Mouse (Mus musculus): ENCODE results near the gene Pcgf2.
"Not testable (repeated sequence)": the region's sequence is repeated elsewhere in the genome, so short reads cannot be mapped to it uniquely, and the experiment has no call there.

The Pcgf2 gene

DNA sequence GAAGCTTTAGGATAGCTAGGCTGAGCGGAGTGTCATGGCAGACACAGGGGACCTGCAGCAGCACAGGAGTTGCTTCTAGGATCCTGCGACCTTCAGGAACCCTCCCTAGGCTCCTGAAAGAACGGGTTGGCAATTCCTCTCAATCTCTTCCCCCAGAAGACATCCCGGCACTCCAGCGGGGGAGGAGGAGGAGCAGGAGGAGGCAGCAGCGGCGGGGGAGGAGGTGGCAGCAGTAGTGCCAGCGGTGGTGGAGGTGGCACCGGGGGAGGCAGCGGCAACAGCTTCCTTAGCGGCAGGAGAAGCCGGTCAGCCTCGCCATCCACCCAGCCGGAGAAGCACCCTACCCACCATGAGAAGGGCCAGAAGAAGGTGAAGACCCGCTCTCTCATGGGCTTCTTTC is 31.0 kb downstream of the Pcgf2 start:
- DNase-seq (ENCODE audit: low read depth in 2 of 2, low spot score in 2 of 2), result no peak

- DNase-seq (ENCODE audit: low read depth in 2 of 2, low spot score in 2 of 2), result no peak
These were observed 32.1 kb downstream of the Pcgf2 start for GRCm38 (mm10) chr11:97668160-97668559.

DNA sequence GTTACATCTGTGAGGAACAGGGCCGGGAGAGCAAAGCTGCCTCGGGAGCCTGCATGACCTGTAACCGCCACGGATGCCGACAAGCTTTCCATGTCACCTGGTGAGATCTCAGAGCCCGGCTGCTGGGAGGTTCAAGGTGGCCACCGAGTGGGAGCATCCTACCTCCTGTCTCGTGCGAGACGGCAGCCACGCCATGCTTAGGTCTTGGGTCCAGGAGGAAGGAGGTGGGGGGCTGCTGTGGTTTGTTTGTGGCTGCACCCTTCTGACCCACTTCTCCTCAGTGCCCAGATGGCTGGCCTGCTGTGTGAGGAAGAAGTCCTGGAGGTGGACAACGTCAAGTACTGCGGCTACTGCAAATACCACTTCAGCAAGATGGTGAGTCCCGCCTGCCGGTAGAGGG is 33.5 kb downstream of the Pcgf2 start:
- no peak for DNase-seq (ENCODE audit: low read depth in 2 of 2, low spot score in 2 of 2)

GRCm38 (mm10) chr11:97666221-97666620 is 34.1 kb downstream of the Pcgf2 start:
- DNase-seq (ENCODE audit: low read depth in 2 of 2, low spot score in 2 of 2), result no peak

- DNase-seq (ENCODE audit: low read depth in 2 of 2, low spot score in 2 of 2), result no peak
These were observed 34.9 kb downstream of the Pcgf2 start for GRCm38 (mm10) chr11:97665431-97665830.

GRCm38 (mm10) chr11:97664771-97665240 is 35.5 kb downstream of the Pcgf2 start:
- DNase-seq (ENCODE audit: low read depth in 2 of 2, low spot score in 2 of 2), result no peak

- no peak for DNase-seq (ENCODE audit: low read depth in 2 of 2, low spot score in 2 of 2)
These were observed 36.0 kb downstream of the Pcgf2 start for GRCm38 (mm10) chr11:97664339-97664665.

DNA sequence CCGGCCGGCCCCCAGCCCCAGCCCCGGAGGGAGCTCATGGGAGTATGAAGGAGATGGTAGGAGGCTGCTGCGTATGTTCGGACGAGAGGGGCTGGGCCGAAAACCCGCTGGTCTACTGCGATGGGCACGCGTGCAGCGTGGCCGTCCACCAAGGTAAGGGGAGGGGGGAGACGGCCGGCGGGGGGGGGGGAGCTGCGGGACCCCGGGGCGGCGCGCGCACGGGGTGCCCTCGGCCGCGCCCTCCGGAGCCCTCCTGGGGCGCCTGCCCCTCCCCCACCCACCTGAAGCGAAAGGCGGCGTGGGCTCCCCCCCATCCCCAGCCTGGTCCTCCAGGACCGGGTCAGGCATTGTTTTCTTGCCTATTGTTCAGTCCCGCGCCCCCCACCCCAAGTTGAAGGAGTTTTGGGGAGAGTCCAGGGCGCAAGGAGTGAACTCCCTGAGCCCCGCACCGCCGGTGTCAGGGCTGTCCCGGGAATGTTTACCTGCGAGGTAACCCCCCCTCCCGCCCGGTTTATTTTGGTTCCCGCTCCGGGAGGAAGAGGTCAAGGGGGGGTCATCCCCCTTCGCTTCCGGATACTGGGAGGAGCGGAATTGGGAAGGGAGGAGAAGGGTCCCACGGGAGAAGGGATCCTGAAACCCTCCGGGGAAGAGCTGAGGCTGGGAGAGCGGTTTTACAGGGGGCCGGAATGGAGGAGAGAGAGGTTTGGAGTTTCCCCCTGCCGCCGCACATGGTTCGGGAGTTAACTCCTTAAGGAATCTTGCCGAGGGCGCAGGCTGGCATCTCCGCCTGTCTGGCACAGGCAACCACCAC is 36.6 kb downstream of the Pcgf2 start:
- DNase-seq (ENCODE audit: low read depth in 2 of 2, low spot score in 2 of 2), result no peak

- peak; percentile 54 to 62 for DNase-seq (ENCODE audit: low read depth in 2 of 2, low spot score in 2 of 2)
These were observed 37.3 kb downstream of the Pcgf2 start, which contains the start of gene Mllt6 for GRCm38 (mm10) chr11:97662893-97663527. TSS of gene Mllt6 (plus strand) at chr11:97663414.

DNA sequence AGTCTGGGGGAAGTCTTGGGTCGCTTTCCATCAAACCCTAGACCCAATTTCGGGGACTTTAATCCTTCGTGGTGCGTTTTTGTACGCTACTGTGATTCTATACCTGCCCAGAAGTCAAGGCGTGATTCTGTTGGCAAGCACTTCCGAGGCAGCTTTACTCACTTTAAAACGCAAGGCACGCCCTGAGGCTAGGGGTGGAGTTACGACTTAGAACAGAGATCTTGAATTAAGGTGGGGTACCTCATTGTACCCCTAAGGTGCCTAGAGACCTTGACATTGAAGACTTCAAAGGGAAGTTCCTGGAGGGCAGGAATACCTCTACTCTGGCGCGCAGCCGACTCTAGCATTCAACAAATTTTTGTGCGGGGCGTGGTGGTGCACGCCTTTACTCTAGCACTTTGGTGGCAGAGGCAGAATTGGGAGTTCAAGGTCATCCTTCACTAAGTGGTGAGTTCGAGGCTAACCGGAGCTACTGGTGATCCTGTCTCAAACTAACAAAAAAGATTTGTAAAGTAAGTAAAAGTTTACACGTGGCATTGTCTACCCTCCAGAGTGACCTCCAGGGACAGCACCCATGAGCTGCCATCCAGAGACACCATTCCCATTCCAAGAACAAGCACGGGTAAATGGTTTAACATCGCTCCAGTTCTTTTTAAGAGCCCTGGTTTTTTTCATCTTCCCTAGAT is 37.9 kb downstream of the Pcgf2 start:
- DNase-seq (ENCODE audit: low read depth in 2 of 2, low spot score in 2 of 2), result peak; percentile 54 to 64

DNA sequence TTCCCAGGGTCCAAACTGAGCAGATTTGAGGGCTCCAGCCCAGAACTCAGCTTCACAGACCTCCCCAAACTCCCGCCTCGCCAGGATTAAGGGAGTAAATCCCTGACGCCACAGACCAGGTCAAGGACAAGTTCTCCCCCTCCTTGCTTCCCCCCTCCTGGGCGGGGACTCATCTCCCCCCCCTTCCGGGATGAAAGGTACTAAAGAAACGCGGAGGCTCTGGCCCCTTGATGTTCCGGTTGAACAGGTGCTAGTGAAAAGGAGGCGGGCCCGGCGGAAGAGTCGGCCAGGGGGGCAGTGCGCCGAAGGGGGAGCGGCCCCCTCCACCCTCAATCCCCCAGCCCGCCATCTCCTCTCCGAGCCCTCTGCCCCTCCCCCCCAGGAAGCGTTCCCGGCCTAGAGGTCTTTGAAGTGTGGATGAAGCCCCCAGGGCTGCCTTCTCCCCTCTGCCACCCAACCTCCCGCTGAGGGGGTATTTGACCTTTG is 38.6 kb downstream of the Pcgf2 start:
- DNase-seq (ENCODE audit: low read depth in 2 of 2, low spot score in 2 of 2), result peak; percentile 38 to 44

- no peak for DNase-seq (ENCODE audit: low read depth in 2 of 2, low spot score in 2 of 2)
These were observed 39.3 kb downstream of the Pcgf2 start for GRCm38 (mm10) chr11:97660734-97661647.

- DNase-seq (ENCODE audit: low read depth in 2 of 2, low spot score in 2 of 2), result peak; percentile 57
These were observed 40.1 kb downstream of the Pcgf2 start for GRCm38 (mm10) chr11:97659990-97660714.

DNA sequence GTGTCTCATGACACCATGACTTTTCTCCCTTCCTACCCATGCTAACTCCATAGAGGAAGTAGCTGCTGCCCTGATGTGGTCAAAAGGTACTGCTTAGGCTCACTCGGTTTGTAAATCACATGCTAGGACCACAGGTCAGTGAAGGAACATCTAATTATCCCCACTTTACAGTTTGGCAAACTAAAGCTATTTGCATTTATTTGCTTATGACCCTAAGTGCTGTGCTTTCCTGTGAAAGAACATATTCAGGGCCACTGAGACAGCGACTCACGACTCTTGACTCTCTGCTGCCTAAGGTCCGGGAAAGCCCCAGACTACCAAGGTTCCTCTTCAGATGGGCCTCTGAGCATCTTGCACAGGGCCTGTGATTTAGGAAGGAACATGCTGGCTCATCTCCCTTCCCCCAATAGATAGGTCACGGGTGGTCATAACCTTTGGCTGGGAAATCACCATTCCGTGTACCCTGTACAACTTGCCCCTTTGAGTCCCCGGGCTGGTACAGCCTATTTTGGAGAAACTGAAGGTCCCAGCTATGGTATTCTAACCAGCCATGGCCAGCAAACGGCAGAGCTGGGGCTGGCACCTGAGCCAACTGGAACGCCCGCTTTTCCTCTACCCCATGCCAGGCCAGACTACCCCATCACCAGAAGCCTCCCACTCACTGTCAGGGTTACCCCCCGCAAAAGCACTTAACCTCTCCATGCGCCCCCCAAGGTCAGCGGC is 40.9 kb downstream of the Pcgf2 start:
- peak; percentile 33 to 41 for DNase-seq (ENCODE audit: low read depth in 2 of 2, low spot score in 2 of 2)

GRCm38 (mm10) chr11:97658751-97659266 is 41.5 kb downstream of the Pcgf2 start:
- no peak for DNase-seq (ENCODE audit: low read depth in 2 of 2, low spot score in 2 of 2)

- DNase-seq (ENCODE audit: low read depth in 2 of 2, low spot score in 2 of 2), result not testable (repeated sequence)
These were observed 42.3 kb downstream of the Pcgf2 start for GRCm38 (mm10) chr11:97657967-97658366.

- DNase-seq (ENCODE audit: low read depth in 2 of 2, low spot score in 2 of 2), result no peak
These were observed 42.9 kb downstream of the Pcgf2 start for GRCm38 (mm10) chr11:97657184-97657945.

DNA sequence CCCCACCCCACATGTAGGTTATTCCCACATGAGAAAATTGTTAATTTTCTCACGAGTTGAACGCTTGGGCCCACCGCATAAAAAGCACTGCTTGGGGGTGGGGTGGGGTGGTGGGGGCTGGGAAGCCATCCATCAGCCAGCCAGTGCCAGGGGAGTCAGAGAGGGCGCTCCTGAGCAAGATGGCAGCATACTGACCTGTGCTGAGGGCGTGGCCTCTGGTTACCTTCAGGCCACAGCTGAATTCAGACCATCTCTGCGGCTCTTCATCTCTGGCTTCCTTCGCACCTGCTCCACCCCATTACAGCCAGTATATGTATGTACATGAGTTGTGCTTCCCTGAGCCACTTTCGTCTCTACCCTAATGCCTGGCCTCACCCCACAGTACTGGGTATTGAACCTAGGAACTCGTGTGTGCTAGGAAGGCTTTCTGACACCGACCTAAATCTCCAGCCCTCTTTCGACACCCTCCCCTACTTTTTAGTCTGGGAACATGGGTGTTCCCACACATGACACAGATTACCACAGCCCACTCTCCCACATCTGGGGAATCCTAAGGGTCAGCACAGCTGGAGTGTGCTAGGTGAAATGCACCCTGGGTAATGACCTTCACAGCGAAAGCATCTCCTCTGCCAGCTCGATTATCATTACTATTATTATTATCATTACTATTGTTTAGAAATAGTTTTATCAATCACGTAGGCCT is 43.9 kb downstream of the Pcgf2 start:
- DNase-seq (ENCODE audit: low read depth in 2 of 2, low spot score in 2 of 2), result no peak

Data from CD8-positive naive resting alpha-beta T cell, adult 2 months (primary cell).